Mouse (Mus musculus): Measurements from ENCODE around the gene Maats1. TPM values are rescaled to one million over a fixed set of nuclear protein-coding genes. Genes with fewer than 3 reads are reported as not detected.

Maats1 gene
- total and polyA plus RNA-seq, 3 experiments: 0.03 TPM; not detected in 2

DNA sequence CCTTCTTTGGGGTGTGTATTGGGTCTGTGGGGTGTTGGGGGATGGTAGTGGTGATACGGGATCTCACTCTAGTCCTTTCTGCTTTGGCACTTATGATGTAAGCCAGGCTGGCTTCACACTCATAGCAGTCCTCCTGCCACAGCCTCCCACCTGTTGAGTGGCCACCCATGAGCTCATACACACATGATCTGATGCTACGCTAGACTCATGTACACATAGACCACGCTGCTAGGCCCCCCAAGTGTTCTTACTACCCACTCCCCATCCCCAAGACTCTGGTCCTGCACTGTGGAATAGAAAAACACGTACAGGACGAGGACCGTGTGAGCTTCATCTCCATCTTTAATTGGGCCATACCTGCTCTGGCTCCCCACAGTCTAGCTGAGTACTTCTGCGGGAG is 27.1 kb upstream of the Maats1 start:
- no peak for DNase-seq (ENCODE audit: low read depth, low spot score)
- peaks cover 0 to 43% of the 10 kb centered on the region in 2 experiments; a peak in 2 of 4 replicates for H3K36me3 ChIP-seq (ENCODE audit: control insufficient read depth in 1 of 2, insufficient read depth in 2 of 2, low read length in 2 of 2)
- H3K79me2 ChIP-seq (ENCODE audit: control insufficient read depth, insufficient read depth, low read length, poor library complexity): peaks cover 11% of the 10 kb centered on the region
- H3K9me3 ChIP-seq (replicated peaks; ENCODE audit: insufficient read depth, low read length): no peaks in the 10 kb centered on the region
- H3K9ac ChIP-seq (ENCODE audit: control insufficient read depth, low read depth, low read length, poor library complexity, severe bottlenecking): no peak overlapping the region
- peak overlapping the region; percentile 100; the same call in 1 of the 2 replicates for H3K27ac ChIP-seq (ENCODE audit: control insufficient read depth, low read depth, low read length)
- H3K27me3 ChIP-seq (ENCODE audit: control insufficient read depth in 1 of 2, insufficient read depth in 2 of 2, low read length in 2 of 2): no peaks in the 10 kb centered on the region
- H3K4me3 ChIP-seq (ENCODE audit: control insufficient read depth in 1 of 2, insufficient read depth in 1 of 2, low read depth in 2 of 2, low read length in 2 of 2): no peak overlapping the region
- peaks cover 31 to 61% of the 10 kb centered on the region in 2 experiments for H3K4me1 ChIP-seq (ENCODE audit: control insufficient read depth in 1 of 2, insufficient read depth in 2 of 2, low read length in 2 of 2)
- no peak for TF ChIP-seq MAX (IDR thresholded peaks at IDR 0.05; ENCODE audit: low read length)
- no peak for TF ChIP-seq GATA1 (IDR thresholded peaks at IDR 0.05; ENCODE audit: low read depth, low read length)
- no peak for TF ChIP-seq ZKSCAN1 (IDR thresholded peaks at IDR 0.05; ENCODE audit: low read depth, low read length)
- no peak for TF ChIP-seq MAFK (IDR thresholded peaks at IDR 0.05; ENCODE audit: borderline replicate concordance, low read depth, low read length)
- no peak for TF ChIP-seq E2F4 (IDR thresholded peaks at IDR 0.05; ENCODE audit: borderline replicate concordance, low read depth, low read length)
- no peak for TF ChIP-seq ZMIZ1 (IDR thresholded peaks at IDR 0.05; ENCODE audit: low read depth, low read length)
- no peak for TF ChIP-seq ZC3H11A (IDR thresholded peaks at IDR 0.05; ENCODE audit: low read depth, low read length)
- TF ChIP-seq USF2 (IDR thresholded peaks at IDR 0.05; ENCODE audit: borderline replicate concordance in 1 of 2, insufficient read depth in 1 of 2, low read depth in 1 of 2, low read length in 2 of 2): no peak

- peaks cover 32 to 62% of the 10 kb centered on the region in 2 experiments for H3K4me1 ChIP-seq (ENCODE audit: control insufficient read depth in 1 of 2, insufficient read depth in 2 of 2, low read length in 2 of 2)
- H3K27ac ChIP-seq (ENCODE audit: control insufficient read depth, low read depth, low read length): peak overlapping the region; percentile 100; the same call in 1 of the 2 replicates
- no peaks in the 10 kb centered on the region for H3K9me3 ChIP-seq (replicated peaks; ENCODE audit: insufficient read depth, low read length)
- H3K79me2 ChIP-seq (ENCODE audit: control insufficient read depth, insufficient read depth, low read length, poor library complexity): peaks cover 7% of the 10 kb centered on the region
- no peak overlapping the region for H3K9ac ChIP-seq (ENCODE audit: control insufficient read depth, low read depth, low read length, poor library complexity, severe bottlenecking)
- no peaks in the 10 kb centered on the region for H3K27me3 ChIP-seq (ENCODE audit: control insufficient read depth in 1 of 2, insufficient read depth in 2 of 2, low read length in 2 of 2)
- TF ChIP-seq RAD21 (IDR thresholded peaks at IDR 0.05; ENCODE audit: low read depth, low read length) (no peak), SIN3A (IDR thresholded peaks at IDR 0.05; ENCODE audit: low read length) (0 out of 2 replicates have a peak, but pooled peaks have one; percentile 25), CHD2 (IDR thresholded peaks at IDR 0.05; ENCODE audit: low read length) (no peak), POLR2A (IDR thresholded peaks at IDR 0.05; ENCODE audit: control insufficient read depth in 1 of 2, insufficient read depth in 1 of 2, low read depth in 1 of 2, low read length in 2 of 2, poor library complexity in 1 of 2) (0 out of 4 replicates have a peak, but pooled peaks of 1 of the 2 experiments have one; percentile 21)
- H3K36me3 ChIP-seq (ENCODE audit: control insufficient read depth in 1 of 2, insufficient read depth in 2 of 2, low read length in 2 of 2): peaks cover 0 to 49% of the 10 kb centered on the region in 2 experiments; a peak in 2 of 4 replicates
- DNase-seq (ENCODE audit: low read depth, low spot score): peak; percentile 51
- no peak overlapping the region for H3K4me3 ChIP-seq (ENCODE audit: control insufficient read depth in 1 of 2, insufficient read depth in 1 of 2, low read depth in 2 of 2, low read length in 2 of 2)
Measured at GRCm38 (mm10) chr16:38368336-38368735, 26.4 kb upstream of the Maats1 start.

GRCm38 (mm10) chr16:38366231-38366630 is 24.3 kb upstream of the Maats1 start:
- peaks cover 0 to 47% of the 10 kb centered on the region in 2 experiments; a peak in 2 of 4 replicates for H3K36me3 ChIP-seq (ENCODE audit: control insufficient read depth in 1 of 2, insufficient read depth in 2 of 2, low read length in 2 of 2)
- no peak for DNase-seq (ENCODE audit: low read depth, low spot score)
- H3K9ac ChIP-seq (ENCODE audit: control insufficient read depth, low read depth, low read length, poor library complexity, severe bottlenecking): no peak overlapping the region
- H3K27me3 ChIP-seq (ENCODE audit: control insufficient read depth in 1 of 2, insufficient read depth in 2 of 2, low read length in 2 of 2): no peaks in the 10 kb centered on the region
- TF ChIP-seq JUND (IDR thresholded peaks at IDR 0.05; ENCODE audit: low read depth, low read length): no peak
- TF ChIP-seq ZKSCAN1 (IDR thresholded peaks at IDR 0.05; ENCODE audit: low read depth, low read length): no peak
- no peak for TF ChIP-seq HCFC1 (IDR thresholded peaks at IDR 0.05; ENCODE audit: low read depth, low read length)
- peak; percentile 55 for TF ChIP-seq USF1 (IDR thresholded peaks at IDR 0.05; ENCODE audit: low read depth, low read length)
- TF ChIP-seq NRF1 (IDR thresholded peaks at IDR 0.05; ENCODE audit: insufficient read depth, low read depth, low read length, poor library complexity, severe bottlenecking): no peak
- no peak for TF ChIP-seq MYB (IDR thresholded peaks at IDR 0.05; ENCODE audit: low read depth, low read length)
- TF ChIP-seq NELFE (IDR thresholded peaks at IDR 0.05; ENCODE audit: low read depth, low read length): no peak
- H3K79me2 ChIP-seq (ENCODE audit: control insufficient read depth, insufficient read depth, low read length, poor library complexity): no peaks in the 10 kb centered on the region; the same call in 1 of the 2 replicates
- no peaks in the 10 kb centered on the region for H3K9me3 ChIP-seq (replicated peaks; ENCODE audit: insufficient read depth, low read length)
- no peak overlapping the region for H3K4me3 ChIP-seq (ENCODE audit: control insufficient read depth in 1 of 2, insufficient read depth in 1 of 2, low read depth in 2 of 2, low read length in 2 of 2)
- H3K4me1 ChIP-seq (ENCODE audit: control insufficient read depth in 1 of 2, insufficient read depth in 2 of 2, low read length in 2 of 2): peaks cover 37 to 62% of the 10 kb centered on the region in 2 experiments
- H3K27ac ChIP-seq (ENCODE audit: control insufficient read depth, low read depth, low read length): no peak overlapping the region

All from MEL (cell line).